ENCODE assay signal across 19 mouse cellular contexts in genomic region chr14:119227709-119228338, GRCm38 (mm10).
"Had no signal": no experiment of that assay in that cellular context is flagged by ENCODE, and none has a peak within 500 bp of the region (broad histone marks: within the 10 kb centered on the region; RNA-seq: fewer than 3 reads in every experiment).

No protein-coding gene starts in this region.

- H3K4me1 ChIP-seq: kidney, embryonic 15.5 days; megakaryocyte, embryonic 14.5 days; stomach, embryonic 15.5 days had no signal

- H3K9ac ChIP-seq: kidney, embryonic 15.5 days; liver, embryonic 14.5 days; liver, postnatal 0 days; lung, embryonic 14.5 days; stomach, embryonic 15.5 days had no signal

- DNase-seq: kidney, adult 8-10 months; kidney, postnatal 10 days; kidney, postnatal 36 days; layer of hippocampus, postnatal 36 days; liver, postnatal 0 days; lung, embryonic 14.5 days; lung, postnatal 10 days; lung, postnatal 36 days; midbrain, embryonic 14.5 days; right cerebral cortex, postnatal 25 days; spleen, adult 18-20 months; thymus, adult 18-20 months; thymus, postnatal 36 days had no signal

- H3K4me2 ChIP-seq: kidney, embryonic 15.5 days; lung, embryonic 14.5 days; midbrain, embryonic 11.5 days; stomach, embryonic 15.5 days had no signal

- H3K4me3 ChIP-seq: kidney, embryonic 15.5 days; left cerebral cortex, adult 2 months; megakaryocyte, embryonic 14.5 days; stomach, embryonic 15.5 days had no signal

- H3K27me3 ChIP-seq: kidney, embryonic 15.5 days; megakaryocyte, embryonic 14.5 days; stomach, embryonic 15.5 days had no signal

- H3K27ac ChIP-seq: kidney, embryonic 15.5 days; left cerebral cortex, adult 2 months; liver, embryonic 14.5 days; stomach, embryonic 15.5 days had no signal

- ATAC-seq: liver, postnatal 0 days had no signal

- H3K36me3 ChIP-seq: kidney, embryonic 15.5 days; stomach, embryonic 15.5 days had no signal

- H3K9me3 ChIP-seq: kidney, embryonic 15.5 days; stomach, embryonic 15.5 days had no signal
